Mouse (Mus musculus): ENCODE measurements around the gene Camk1d.
"Not testable (repeated sequence)": the region's sequence is repeated elsewhere in the genome, so short reads cannot be mapped to it uniquely, and the experiment has no call there.

The Camk1d gene

DNA sequence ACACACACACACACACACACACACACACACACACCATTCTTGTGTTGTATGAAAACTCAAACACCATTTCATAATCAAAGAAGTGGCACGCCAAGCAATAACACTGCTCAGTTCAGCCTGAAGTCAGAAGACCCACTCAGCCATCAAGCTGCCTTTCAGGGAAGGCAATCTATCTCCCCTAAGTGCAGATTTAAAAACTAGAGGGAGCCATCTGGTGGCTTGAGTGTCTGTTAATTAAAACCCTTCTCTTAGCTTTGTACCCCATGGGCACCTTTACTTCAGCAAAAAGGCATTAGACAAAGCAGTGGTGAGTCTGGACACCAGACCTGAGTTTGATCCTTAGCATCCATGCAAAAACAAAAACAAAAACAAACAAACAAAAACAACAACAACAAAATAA is 317.9 kb downstream of the Camk1d start:
- DNase-seq (ENCODE audit: low spot score) = no peak

DNA sequence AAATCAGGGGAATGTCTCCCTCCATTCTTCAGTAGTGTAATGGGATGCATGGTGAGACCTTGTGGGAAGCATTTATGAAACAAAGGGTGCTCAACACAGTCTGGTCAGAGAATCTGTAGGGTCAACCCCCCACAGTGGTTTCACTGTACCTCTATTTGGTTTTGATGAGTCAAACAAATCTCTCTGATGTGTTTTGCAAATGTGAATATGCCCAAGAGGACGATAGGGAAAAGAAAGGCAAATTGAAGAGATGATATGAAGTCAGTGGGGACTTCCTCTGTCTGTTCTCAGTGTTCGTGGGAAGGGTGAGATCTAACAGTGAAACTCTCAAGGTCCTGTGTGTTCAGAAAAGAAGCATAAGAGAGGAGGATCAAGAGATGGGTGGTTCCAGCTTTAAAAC is 318.4 kb downstream of the Camk1d start:
- DNase-seq (ENCODE audit: low spot score) = no peak

DNA sequence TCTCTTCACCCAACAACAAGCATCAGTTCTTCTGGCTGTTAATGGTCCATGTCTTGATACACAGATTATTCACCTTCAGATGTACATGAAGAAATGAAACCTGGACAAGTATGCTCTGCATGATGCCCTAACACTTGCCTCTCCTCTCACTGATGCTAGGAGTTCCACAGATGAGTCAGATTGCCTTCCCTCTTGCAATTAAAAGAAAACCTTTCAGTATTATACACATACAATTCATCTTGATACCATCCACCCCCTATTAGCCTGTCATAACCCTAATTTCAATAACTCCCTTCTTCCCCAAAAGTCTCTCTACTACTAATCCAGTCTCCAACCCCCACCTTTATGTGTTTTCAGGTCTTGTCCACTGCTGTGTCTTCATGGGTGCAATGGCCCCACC is 321.4 kb downstream of the Camk1d start:
- DNase-seq (ENCODE audit: low spot score) = no peak

DNA sequence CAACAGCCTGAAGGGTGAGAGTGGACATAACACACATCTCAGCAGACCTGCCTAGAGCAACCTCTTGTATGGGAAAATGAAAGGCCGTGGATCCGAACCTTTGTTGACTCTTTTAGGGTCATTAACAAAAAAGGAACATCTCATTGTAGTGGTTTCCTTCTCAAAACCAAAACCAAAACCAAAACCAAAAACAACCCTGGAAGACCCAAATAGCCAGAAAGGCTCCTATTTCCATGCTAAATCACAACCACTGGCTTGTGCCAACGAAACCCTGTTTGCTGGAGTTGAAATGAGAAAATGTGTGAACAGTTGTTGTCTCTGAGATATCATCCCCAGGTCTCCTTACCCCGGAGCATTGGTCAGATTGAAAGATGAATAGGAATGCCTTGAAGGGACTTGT is 321.8 kb downstream of the Camk1d start:
- no peak for DNase-seq (ENCODE audit: low spot score)

DNA sequence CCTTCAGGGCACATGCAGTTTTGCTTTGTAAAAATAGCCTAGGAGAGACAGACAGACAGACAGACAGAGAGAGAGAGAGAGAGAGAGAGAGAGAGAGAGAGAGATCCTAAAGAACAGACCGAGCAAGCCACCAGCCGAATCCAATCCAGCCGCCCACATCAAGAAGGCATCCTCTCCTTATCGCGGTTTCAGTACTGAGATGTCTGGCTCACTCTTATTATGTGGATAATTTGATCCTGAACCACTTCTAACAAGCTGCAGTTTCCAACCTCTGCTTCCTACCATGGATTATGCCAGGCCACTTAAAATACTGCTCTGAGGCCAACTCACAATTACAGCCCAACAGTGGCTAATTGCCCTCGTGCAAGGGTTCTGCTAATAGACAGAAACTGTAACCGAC is 325.9 kb downstream of the Camk1d start:
- no peak for DNase-seq (ENCODE audit: low spot score)

DNA sequence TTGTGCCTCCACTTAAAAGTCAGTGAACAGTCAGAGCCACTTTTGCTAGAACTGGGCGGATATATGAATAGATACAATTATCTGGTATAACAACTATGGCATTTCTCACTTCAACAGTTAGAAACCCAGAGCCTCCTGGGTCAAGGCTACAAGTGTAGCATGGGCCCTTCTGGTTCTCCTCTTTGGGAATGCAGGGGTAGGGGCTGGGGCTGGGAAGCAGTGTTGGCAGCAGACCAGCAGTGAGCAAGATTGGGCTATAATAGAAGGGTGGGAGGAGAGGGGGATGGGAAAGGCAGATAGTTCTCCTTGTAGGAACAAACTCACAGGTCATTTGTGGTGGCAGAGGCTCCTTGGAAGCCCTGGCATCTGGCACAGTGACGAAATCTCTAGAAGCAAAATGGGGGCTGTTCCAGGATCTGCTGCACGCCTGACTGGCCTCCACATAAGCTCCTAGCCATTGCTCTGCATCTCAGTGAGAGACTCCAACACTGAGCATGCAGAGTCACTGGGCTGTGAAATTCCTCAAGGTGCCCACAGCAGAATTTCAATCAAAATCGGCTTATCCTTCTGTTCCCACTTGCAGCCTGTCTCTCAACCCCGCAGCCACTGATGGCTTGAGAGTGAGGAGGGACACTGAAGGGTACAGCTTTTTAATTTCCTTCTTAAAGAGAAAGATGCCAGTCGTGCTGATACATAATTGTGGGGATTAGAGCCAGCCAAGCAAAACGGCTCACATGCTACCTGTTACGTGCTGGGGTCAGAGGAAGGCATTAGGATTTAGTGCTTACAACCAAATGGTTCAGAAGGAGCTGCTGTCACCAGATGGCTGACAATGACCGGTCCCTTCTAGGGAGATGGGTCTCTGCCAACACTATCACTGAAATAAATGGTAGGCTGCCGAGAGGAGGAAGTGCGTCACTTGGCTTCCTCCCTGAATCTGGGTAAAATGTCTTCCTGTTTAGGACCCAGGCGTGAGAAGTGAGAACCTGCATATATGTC is 332.3 kb downstream of the Camk1d start:
- DNase-seq (ENCODE audit: low spot score) = no peak

DNA sequence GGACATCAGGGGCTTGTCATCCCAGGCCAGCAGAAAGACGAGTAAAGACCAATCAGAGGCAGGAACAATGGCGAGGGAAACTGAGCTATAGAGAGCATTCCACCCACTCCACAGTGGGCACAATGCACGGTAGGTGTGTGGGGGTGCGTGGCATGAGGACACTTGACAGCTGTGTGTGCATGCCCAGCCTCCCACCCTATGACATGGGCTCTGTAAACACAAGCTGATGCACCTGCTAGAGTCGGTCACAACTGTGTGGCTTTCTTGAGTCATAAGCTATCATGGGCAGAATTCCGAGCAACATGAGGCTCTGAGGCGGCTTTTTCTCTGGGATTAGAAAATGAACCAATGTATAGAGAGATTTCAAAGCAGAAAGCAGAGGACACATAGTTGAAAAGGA is 333.3 kb downstream of the Camk1d start:
- DNase-seq (ENCODE audit: low spot score) = no peak

DNA sequence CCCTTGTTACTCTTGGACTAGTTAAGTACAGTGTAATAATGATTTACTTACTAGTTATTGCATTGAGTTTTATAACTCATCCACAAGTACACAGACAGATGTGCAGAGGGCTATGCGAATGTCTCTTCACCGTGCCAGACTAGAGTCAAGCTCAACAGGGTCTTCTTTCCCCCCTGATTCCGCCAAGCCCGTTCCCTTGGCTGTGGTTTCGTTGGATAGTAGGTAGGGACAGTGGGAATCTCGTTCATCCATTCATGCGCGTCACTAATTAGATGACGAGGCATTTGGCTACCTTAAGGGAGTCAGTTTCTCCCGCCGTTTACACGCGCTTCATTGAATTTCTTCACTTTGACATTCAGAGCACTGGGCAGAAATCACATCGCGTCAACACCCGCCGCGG is 335.4 kb downstream of the Camk1d start:
- DNase-seq (ENCODE audit: low spot score) = not testable (repeated sequence)

DNA sequence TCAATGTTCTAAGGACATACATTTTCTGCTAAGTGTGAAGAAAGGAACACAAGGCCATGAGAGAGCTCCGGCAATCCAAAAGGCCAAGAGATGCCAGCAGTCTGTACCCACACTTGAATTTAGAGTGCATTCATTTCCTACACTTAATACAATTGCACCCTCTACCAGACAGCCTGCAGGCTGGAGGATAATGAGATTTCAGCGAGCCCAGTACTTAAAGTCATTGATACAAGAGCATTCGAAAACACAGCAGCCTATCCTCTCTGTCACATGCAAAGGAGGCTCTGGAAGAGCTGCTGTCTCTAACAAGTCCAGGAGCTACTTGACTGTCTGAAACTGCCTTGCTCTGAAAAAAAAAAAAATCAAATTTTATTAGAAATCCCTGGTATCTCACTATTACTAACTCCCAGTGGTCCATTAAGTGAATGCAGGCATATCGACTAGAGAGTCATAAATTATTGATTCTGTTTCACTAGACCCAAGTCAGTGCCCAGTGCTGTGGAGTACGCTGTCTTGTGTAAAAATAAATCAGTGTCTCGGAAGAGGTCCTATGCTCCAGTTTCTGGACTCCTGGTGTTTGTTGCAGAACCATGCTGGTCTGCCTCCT is 336.1 kb downstream of the Camk1d start:
- no peak for DNase-seq (ENCODE audit: low spot score)

DNA sequence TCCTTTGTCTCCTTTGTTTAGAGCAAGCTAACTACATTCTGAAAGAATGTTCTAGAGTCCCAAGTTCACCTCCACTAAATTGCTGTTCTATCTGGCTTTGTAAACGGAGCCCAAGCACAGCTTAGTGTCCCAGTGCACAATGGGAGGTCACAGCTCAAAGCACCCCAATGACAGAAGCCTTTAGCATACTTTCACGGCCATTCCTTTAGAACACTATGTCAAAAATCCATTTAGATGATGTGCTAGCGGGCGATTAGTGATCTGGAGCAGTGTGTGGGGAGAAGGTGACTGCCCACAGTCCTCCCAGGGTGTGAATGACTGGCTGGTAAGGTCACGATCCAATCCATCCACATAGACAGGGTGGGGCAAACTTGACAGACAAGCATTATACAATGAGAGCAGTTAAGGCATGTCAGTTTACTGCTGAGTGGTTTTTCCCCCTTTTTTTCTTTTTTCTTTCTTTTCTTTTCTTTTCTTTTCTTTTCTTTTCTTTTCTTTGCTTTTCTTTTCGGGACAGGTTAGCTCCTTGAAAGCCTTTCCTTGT is 341.4 kb downstream of the Camk1d start:
- DNase-seq (ENCODE audit: low spot score) = no peak

DNA sequence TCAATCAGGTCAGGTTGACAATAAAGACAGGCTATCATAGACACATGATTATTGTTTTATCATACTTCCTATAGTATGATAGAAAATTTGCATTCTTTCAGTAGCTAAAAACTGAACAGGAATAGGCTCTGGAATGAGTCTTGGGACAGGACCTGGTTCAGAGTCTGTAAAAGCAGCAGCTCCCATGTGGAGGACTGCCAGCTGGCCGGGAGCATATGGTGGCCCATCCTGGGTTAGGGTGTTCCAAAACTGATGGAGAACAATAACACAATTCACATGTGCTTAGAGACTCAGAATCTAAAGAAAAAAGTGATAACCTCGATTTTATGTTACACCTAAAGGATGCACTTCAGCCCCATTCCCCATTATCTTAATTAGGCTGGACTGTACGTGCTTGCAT is 343.0 kb downstream of the Camk1d start:
- no peak for DNase-seq (ENCODE audit: low spot score)

DNA sequence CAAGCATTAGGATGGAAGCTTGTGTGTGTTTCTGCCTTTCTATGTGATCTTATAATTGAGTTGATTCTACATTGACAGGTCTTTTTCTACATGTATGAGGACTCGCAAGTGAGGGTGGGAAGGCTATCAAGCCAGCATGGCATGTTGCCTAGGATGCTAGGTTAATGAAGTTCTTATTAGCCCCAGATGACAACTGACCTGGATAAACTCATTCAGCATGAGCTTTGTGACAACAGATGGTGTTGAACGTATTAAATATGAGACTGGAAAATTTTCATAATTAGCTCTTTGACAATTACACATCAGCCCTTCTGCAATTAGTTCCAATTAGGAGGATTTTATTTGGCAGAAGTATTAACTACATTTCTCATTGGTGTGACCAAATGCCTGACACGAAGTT is 343.7 kb downstream of the Camk1d start:
- DNase-seq (ENCODE audit: low spot score) = no peak

DNA sequence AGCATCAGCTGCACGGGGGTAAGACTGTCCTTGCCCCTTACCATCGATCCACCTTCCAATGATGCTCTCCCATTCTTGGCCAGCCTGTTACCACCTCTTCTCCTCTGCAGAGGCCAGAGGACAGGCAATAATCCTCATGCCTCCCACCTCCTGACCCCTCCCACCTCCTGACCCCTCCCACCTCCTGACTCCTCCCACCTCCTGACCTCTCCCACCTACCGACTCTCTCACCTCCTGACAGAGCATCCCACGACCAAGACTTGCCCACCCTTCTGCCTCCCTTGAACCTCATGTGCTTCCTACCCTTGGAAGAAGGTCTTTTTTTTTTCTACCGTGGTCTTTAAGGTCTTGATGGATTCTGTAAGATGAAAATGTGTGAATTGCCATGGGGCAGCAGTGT is 350.5 kb downstream of the Camk1d start:
- no peak for DNase-seq (ENCODE audit: low spot score)

DNA sequence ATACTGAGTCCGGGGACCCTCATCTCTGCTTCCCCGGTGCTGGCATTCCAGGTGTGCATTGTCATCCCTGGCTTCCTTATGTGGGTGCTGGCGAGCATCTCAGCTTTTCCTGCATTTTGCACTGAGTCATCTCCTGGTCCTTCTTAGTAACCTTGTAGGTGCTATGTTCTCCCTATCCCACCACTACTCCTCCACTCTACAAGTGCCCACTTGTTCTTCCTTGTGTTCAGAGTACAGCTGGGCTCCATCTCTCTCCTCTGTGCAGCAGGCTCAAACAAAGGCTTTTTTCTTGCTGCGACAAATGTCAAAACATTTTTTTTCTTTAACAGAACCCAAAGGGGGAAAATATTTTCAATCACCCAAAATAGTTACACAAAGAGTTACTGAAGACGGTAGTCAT is 356.3 kb downstream of the Camk1d start:
- DNase-seq (ENCODE audit: low spot score) = no peak

DNA sequence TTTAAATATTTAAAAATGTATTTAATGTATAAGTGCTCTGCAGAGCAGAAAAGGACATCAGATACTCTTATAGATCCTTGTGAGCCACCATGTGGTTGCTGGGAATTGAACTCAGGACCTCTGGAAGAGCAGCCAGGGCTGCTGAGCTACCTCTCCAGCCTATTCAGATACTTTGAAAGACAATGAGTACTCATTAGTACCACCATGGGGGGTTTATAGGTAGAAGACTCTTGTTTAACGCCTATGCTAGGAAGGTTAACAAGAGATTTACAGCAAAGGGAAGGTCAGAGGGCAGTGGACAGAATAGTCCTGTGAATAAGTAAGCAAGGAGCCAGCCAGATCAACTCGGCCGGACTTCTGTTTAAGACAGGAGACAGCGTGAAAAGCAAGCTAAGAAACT is 357.3 kb downstream of the Camk1d start:
- DNase-seq (ENCODE audit: low spot score) = no peak

DNA sequence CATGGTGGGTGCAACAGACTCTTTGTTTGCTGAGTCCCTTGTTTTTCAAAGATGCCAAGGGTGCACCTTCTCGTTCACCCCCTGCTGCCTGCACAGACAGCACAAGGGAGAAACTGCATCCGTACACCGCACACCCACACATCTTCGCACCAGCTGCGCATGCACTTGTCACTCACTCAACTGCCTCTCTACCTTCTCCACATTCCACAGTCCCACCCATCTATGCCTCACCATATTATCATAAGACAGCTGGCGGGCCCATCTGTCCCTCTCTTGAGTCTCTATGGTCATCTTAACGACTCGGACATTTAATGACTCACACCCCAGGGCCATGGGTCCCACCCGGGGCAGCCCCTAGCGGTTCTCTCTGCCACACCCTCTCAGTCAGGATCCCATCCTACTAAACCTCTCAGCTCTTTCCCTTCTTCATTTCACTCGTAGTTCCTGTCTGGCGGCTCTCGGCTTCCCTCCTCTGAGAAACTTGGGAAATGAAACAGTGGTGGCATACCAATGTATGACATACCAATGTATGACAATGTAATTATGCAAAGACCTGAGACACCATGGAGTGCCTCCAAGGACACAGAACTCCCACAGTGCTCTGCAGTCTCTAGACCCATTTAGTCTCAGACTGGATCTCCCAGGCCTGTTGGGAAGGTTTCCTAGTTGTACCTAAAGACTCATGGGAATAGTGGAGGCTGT is 361.3 kb downstream of the Camk1d start:
- DNase-seq (ENCODE audit: low spot score) = no peak

DNA sequence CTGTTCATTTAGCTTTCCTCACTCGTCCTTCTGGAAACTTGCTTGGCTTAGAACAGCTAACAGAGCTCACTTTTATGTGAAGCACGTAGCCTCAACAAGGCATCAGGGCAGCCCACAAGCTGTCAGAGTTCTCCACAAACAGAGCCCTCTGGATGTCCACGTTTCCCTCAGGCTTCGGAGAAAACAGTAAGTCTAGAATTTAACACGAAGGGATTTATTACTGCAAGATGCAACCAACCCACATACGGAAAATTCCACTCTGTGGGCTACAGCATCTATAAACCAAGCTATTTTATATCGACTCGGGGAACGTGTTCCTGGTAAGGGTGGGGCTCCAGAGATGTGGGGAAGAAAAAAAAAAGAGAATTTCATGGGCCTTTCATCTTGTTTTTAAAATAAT is 369.0 kb downstream of the Camk1d start:
- no peak for DNase-seq (ENCODE audit: low spot score)

DNA sequence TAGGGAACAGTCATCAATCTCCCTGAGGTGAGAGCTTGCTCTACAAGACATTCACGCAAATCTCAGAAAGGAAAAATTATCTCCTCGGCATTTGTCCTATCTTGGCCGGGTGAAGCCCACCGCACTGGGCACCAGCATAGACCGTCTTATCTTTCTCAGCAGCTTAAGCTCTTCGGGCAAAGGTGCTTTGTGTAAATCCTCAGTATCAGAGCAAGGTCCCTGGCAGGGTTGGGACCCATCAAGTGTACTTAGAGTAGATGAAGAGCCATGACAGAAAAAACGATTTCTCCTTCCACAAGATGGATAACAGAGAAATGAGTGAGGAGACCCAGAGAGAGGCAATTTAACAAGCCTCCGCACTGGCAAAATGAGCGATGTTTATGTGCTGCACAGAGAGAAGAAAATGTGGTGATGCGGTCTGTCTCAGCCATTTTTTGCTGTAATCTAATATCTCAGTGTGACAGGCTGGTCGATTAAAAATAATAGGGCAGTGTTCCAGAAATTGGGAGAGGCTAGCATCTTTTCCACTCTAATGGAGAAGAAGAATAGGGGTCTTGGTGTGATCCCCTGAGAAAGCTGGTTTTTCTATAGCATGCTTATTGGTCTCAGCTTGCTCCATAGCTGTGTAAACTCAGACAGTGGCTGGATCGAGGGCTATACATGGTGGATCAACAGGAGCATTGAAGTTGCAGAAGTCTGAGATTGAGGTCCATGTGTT is 386.6 kb downstream of the Camk1d start:
- DNase-seq (ENCODE audit: low spot score) = no peak

DNA sequence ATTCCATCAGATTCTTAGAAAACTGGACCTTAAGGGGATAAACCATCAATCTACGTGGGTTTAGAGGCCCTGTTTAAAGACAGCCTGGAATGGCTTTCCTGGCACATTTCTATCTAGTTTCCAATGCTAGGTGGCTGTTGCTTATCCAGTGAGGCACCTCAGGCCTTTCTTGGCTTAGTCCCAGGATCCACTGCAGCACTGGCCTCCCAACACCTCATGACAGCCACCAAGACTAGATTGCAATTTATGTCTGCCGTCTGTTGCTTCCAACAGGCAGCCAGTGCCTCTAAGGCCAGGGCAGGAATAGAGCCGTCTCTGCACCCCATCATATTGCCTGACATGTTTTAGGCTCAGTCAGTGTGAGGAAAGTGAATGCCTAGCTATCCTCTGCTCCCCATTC is 389.5 kb downstream of the Camk1d start:
- DNase-seq (ENCODE audit: low spot score) = no peak

DNA sequence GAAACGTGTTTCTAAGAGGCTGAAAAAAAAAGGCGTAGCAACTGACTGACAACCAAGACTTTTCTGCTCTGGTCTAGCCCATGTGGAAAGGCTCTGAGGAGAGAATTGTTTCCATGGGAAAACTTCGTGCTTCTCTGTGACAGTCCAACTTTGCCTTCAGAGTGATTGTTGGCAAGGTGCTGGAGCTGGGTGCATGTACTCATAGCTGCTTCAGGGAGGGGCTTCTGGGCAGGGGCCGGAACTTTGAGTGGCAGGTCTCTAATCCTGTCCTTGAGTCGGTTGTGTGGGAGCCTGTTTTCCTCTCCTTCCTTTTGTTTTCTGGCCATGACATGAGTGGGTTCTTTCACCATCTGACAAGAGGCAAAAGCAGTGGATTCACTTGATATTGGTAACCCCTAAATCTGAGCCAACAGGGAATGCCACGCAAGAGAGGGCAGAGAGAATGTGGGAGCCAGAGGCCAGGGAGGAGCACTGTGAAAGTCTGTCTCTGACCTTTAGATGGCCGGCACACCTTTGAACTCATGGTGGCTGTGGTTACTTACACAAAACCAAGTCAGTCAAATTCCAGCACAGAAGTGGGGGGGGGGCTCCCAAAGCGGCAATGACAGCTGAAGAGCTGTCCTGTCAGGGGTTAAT is 392.5 kb downstream of the Camk1d start:
- no peak for DNase-seq (ENCODE audit: low spot score)

DNA sequence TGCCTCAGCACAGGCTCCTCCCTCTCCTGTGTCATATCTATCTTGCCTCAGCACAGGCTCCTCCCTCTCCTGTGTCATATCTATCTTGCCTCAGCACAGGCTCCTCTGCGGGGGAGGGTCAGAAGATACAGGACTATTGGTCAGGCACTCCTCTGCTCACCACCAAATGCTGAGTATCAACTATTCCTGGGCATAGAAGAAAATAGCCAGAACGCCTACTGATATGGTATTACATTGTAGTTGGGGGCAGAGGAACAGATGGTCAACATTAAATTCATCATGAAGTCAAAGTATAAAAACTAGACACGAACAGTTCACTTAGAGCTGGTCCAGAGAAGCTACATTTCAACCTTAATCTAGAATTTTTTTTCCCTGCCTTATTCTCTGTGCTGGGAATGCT is 395.2 kb downstream of the Camk1d start:
- DNase-seq (ENCODE audit: low spot score) = no peak

DNA sequence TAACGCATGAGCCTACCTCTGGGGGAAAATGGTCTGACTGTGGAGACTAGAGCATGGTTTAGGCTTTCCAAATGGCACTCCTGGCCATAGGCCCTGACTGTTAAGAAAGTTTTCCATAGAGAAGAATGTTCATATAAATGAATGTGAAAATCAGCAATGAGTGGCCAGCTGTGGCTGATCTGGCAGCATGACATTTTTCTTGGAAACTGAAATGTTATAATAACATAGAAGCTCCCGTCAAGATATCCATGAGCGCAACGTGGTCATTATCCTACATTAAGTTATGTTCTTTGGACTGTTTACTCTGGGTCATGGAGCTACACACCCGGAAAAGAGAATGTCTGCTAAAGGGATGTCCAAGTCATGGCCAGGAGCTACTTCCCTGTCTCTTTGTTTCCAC is 397.6 kb downstream of the Camk1d start:
- no peak for DNase-seq (ENCODE audit: low spot score)

Data from left cerebral cortex, adult 11 months (tissue).